Mouse (Mus musculus): Measurements from ENCODE around the gene Gm49353. TPM values are rescaled to one million over a fixed set of nuclear protein-coding genes. Genes with fewer than 3 reads are reported as not detected.

The Gm49353 gene
- not detected in 2 replicates for polyA plus RNA-seq (2012; rRNA removed)

DNA sequence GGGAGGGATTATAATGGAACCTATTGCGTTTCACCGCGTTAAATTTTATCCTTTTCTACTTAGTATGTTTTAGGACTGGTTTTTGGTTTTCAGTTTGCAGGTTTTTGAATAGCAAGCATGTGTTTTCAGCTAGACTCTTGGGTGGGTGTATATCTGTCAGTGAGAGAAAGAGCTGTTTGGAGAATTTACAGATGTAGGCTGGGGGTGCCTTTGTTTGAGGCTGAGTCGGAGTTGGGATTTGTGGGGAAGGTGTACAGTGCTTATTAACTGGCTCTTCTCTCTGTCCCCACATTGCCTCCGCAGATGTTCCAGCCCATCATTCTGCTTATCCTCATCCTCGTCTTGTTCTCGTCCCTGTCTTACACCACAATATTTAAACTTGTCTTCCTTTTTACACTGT, at the start of gene Gm49353:
Gene Gm49353 (plus strand): TSS at position 313 of the 400 bp plus-strand sequence.
- DNase-seq (ENCODE audit: low read depth): no peak

DNA sequence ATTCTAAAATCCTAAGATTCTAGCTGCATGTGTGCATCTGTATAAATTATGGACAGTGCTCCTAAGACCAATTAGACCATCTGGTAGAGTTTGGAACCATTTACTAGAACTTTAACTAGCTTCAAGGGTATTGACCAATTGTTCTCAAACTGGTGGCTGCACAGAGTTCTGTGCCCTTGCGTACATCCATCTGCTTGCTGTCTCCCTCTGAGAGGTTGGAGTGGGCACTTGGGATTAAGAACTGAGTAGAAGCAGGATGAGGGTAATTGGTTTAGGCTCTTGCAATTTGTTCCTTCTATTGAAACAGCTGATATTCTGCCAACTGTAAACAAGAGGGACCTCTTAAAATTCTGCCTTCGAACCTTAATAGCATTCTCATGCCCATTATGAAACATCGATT, 43.5 kb upstream of the Gm49353 start:
- no peak for DNase-seq (ENCODE audit: low read depth)

DNA sequence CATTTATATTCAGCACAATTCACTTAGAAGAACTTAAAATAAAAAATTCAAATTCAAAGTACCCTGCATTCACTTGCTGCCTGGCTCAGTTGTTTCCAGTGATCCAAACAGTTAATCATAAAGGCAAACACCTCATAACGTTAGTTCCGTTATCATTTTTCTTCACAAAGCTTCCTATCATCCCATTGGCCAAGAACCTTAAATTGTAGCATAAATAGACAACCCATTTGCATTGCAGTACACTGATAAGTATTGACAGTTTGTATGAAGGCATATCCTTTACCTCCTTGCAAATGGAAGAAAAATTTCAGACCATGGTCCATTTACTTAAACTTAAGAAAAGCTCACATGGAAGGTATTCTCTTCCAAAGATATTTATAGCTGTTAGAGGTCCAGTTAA, 37.1 kb upstream of the Gm49353 start:
- DNase-seq (ENCODE audit: low read depth): no peak

DNA sequence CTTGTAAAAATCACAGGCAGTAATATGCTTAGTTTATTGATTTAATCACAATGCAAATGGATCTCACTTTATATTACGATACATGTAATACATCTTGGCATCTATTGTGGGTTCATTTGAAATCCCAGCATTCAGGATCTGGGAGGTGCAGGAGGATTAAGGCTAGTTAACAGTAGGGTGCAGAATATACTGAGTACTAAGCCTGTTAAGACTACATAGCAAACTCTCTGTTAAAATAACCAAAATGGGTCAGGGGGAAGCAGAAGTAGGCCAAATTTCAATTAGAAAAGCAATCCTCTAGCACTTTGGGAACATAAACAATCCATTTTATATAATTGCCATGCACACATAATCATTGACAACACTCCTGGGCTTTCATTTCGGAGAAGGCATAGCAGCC, 25.0 kb upstream of the Gm49353 start:
- no peak for DNase-seq (ENCODE audit: low read depth)

DNA sequence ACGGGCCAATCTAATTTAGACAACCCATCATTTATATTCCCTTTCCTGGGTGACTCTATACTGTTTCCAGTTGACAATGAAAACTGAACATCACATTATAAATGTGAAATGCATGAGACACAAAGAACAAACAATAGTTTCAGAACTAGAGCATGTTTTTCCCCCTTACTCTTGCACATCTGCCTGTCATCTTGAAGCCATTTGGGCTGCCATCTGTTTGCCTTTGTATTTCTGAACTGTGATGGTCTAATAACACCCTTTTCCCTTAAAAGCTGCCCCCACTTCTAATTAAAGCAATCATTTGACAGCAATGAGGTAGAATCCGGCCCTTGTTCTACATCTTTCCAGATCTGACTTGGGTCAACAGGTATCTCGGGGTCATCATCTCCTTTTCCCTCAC, 23.1 kb upstream of the Gm49353 start:
- no peak for DNase-seq (ENCODE audit: low read depth)

DNA sequence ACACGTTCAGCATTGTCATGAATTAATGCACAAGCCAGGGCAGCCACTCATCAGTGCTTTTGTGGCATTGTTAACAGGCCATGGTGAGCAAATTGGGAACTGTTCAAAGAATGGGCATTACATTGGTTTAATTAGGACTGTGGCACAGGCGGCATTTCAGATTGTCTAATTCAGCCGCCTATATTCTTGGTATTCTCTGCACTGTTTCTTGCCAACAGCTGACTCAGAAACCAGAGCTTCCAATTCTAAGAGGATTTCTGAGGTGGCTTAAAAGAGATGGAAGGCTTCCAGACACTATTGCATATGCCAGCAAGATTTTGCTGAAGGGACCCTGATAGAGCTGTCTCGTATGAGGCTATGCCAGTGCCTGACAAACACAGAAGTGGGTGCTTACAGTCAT, 21.9 kb upstream of the Gm49353 start:
- no peak for DNase-seq (ENCODE audit: low read depth)

DNA sequence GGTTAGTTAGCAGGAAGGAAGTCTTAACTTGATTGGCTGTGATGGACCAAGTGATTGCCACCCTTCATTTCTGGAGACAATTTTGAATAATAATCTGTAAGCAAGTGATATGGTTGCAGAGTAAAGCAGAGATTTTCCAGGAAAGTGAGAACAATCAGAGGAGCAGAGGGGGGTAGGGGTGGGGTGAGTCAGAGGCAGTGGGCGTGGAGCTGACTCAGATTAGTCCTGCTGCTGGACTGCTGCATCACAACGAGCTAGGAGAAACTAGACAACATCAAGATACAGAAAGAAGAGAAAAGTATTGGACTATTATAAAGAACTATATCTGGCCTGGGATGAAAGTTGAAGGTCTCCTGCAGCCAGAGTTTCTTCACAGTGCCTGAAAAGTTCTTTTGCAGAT, 20.8 kb upstream of the Gm49353 start:
- DNase-seq (ENCODE audit: low read depth): no peak

DNA sequence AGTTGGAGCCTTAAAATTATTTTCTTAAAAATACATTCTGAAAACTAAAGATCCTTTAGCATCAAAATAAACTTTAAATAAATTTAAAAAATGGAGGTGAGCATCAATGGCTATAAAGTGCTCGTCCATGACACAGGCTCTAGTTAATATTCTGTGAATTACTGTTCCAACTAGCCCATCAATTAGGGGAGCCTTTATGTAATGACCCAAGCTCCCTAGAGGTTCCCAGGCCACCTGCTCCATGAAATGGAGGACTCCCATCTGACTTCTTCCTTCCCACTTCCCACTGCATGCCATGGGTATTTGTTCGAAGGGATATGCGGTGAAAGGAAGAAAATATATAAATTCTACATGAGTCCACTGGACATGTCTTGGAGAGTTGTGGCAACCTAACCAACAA, 18.5 kb upstream of the Gm49353 start:
- no peak for DNase-seq (ENCODE audit: low read depth)

DNA sequence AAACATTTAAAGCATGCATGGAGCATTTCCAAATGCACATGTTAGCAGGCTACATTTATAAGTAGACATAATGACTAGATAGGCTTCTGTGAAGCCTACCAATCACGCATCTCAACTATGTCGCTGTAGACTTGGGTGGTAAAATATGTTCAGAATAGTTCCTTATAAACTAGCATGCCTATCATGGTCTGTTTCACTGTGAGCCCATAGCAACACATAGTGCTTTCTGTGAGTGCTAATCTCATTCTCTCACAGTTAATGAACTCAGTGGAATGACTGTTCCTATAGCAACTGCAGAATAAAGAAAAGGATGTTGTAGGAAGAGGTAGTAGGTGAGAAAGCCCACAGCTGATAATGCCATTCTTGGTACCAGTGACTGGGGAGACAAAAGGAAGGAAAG, 17.7 kb upstream of the Gm49353 start:
- no peak for DNase-seq (ENCODE audit: low read depth)

DNA sequence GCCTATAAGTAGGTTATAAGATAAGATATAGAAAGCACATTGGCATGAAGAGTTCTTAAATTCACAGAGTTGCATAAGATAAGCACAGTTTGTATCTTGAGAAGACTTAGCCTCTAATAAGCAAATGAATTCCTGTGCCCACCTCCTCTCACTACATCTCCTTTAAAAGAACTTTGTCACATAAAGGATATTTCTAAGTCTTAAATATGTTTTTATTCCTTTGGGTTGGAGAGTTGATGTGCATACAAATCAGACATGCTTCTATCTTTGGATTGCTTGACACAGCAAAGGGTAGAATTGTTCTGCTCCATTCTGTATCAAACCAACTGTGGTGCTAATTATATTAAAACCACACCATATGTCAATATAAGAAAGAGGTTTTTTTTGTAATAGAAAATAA, 5.0 kb upstream of the Gm49353 start:
- no peak for DNase-seq (ENCODE audit: low read depth)

DNA sequence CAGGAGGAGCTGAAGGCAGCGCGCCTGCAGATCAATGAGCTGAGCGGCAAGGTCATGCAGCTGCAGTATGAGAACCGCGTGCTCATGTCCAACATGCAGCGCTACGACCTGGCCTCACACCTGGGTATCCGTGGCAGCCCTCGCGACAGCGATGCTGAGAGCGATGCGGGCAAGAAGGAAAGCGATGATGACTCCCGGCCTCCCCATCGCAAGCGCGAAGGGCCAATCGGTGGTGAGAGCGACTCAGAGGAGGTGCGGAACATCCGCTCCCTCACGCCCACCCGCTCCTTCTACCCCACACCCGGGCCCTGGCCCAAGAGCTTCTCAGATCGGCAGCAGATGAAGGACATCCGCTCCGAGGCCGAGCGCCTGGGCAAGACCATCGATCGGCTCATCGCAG, 1.9 kb upstream of the Gm49353 start:
- no peak for DNase-seq (ENCODE audit: low read depth)

DNA sequence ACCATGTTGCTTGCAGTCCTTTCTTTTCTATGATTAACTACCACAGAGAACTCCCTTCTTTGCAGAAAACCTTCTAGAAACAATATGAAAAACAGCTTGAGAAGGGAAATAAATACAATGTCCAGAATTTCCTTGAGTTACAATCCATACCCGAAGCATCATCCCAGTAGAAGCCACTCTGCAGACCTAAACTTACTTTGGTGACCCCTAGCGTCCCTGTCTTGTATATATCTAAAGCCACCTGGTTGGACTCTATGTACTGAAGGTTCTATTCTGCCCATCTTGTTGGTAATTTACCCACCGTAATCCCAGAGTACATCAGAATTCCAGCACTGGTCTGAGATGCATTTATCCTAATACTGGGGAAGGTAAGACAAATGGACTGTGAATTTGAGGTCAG, 1.1 kb downstream of the Gm49353 start:
- DNase-seq (ENCODE audit: low read depth): no peak

DNA sequence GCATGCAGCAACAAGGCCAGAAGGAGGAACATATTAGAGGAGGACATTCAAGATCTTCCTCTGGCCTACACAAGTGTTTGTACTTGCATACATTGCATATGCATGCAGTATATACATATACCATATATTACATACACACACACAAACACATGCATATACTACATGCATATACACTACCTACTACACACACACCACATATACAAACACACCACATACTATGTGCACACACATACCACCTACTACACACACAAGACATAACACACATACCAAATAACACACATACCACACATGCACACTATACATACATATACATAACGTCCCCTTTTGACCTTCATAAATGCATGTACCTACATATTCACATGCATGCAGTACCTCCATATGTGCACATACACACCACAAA, 1.9 kb downstream of the Gm49353 start:
- no peak for DNase-seq (ENCODE audit: low read depth)

DNA sequence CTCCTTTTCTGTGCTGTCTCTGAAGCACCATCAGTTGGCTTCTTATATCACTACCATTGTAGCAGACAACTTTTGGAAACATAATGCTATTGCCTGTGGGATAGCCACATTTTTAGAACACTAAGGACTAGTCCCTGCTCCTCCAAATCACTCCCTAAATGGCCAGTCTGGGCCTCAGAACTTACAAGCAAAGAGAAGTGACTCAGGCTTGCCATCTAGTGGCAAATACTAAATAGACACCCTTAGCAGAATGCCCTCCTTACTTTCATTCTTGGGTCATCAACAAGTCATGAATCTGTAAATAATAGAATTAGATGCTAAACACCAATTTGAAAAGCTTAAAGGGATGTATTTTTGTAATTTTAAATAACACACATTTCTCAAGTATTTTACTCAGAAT, 8.0 kb downstream of the Gm49353 start:
- DNase-seq (ENCODE audit: low read depth): no peak

DNA sequence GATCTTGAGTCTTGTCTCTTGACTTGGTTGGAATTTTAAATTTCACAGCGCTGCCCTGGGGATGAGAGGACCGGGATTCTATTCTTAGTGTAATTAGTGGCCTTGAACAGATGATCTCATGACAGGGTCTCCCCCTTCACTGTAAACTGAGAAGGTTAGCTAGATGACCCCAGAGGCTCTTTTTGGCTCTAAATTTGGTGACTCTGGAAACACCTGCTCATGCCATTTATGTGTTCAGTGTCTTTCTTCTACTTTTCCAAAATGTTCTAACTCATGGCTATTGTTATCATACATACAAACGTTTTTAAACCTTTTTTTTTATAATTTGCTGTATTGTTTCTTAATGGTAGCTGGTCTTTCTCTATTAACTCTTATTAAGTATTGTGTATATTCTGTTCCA, 10.0 kb downstream of the Gm49353 start:
- DNase-seq (ENCODE audit: low read depth): no peak

DNA sequence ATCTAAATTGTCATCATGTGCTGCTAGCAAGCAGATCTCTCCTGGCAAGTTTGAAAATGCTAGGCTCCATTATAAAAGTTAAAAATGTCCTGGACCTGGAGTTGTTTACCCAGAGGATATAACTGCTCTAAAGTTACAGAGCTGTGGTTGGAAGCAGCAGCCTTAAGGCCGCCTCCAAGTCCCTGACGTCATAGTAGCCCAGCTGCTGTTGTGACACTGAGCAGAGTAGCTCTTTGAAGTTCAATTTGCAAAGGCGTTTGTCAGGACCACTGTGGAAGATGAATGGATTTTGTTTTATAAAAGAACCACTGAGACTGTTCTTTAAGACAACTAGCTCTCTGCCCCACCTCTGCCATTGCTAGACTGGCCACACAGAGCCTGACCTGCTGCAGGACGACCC, 12.7 kb downstream of the Gm49353 start, which contains the start of gene 9330159F19Rik:
Gene 9330159F19Rik (plus strand): TSS at position 154 of the 400 bp plus-strand sequence.
- no peak for DNase-seq (ENCODE audit: low read depth)

DNA sequence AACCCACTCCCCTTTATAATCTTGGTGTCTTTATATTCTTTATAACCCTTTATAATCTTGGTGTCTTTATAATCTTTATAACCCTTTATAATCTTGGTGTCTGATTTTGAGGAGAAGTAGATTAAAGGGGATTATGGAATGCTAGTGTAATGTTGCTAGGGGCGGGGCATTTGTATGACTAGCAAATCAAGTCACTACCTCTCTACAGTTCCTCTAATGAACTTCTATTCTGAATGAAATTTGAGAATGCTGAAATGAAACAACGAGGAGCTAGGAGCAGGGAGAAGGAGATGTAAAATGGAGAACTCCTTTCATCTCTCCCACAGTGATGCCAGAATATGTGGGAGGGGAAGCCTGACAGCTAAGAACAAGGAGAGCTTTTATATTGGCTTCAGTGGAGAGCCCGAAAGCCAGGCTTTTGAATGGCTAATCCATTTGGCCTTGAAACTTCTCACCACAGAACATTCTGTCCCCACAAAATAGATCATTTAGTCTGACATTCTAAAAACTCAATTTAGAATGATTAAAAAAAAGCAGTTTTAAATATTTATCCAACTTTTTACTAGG, 14.9 kb downstream of the Gm49353 start:
- DNase-seq (ENCODE audit: low read depth): peak; percentile 71

DNA sequence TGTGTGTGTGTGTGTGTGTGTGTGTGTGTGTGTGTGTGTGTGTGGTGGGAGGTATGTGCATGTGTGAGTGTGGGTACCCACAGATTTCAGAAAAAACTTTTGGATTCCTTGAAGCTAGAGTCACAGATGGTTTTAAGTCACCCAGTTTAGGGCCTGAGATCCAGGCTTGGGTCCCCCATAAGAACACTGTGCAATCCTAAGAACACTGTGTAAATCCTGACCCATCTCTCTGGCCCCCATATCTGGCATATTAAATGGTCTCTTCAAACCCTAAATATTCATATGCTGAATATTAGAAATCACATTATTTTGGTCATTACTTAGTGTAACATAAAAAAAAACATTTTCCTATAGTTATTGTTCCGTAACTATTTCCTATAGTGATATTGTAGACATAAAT, 18.2 kb downstream of the Gm49353 start:
- no peak for DNase-seq (ENCODE audit: low read depth)

DNA sequence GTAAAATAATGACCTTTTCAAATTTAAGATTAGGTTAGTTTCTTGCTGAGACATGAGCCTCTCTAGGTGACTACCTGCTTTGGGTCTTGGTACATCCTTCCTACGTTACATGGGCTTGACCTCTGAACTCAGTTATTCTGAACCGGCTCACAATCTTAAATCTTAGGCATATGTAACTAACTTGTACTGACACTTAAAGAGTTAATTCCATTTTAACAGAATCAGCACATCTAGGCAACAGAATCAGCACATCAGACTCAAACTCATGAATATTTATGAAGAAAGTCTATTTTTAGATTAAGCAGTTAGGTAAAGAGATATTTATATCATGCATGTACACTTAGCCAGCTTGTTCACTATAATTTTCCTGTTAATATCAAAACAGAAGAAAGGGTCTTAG, 18.7 kb downstream of the Gm49353 start:
- no peak for DNase-seq (ENCODE audit: low read depth)

DNA sequence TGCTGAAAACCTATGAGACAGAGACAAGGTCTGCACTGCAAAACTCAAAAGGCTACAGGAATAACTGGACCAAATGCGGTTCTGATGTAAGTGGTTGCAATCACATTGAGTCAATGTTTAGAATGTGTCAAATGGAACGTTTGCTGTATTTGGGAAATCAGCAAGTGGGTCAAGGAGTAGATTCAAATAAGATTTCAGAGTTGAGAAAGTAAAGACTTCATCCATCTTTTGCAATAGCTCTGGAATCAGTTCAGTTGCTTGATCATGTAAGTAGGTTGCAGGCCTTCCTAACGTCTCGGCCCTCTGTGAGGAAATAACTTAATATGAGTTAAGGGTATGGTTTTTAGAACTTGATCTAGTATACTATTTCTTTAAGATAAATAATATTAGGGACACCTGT, 26.6 kb downstream of the Gm49353 start:
- DNase-seq (ENCODE audit: low read depth): peak; percentile 94

DNA sequence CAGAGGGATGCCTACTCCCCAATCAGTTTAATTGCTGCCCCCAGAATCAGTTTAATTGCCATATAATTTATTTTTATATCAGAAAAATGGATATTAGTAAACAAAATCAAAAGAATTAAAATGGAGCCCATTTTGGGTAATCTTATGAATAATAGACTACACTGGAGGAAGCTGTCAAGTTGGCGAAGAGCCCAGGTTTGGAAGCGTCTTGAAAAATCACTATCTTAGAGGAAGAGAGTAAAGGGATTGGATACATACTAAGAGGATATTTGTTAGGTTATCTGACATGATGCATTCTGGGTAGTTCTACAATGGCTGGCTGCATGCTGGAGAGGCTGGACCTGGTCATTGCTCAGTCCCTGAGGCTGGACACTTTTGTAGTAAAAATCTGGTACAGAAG, 32.5 kb downstream of the Gm49353 start:
- DNase-seq (ENCODE audit: low read depth): no peak
